Mouse (Mus musculus): Measurements from ENCODE around the gene Mdm2. TPM values are rescaled to one million over a fixed set of nuclear protein-coding genes. Genes with fewer than 3 reads are reported as not detected.

Mdm2 gene
- polyA plus RNA-seq, 1 experiment from 2014 or later = 14.8 TPM

DNA sequence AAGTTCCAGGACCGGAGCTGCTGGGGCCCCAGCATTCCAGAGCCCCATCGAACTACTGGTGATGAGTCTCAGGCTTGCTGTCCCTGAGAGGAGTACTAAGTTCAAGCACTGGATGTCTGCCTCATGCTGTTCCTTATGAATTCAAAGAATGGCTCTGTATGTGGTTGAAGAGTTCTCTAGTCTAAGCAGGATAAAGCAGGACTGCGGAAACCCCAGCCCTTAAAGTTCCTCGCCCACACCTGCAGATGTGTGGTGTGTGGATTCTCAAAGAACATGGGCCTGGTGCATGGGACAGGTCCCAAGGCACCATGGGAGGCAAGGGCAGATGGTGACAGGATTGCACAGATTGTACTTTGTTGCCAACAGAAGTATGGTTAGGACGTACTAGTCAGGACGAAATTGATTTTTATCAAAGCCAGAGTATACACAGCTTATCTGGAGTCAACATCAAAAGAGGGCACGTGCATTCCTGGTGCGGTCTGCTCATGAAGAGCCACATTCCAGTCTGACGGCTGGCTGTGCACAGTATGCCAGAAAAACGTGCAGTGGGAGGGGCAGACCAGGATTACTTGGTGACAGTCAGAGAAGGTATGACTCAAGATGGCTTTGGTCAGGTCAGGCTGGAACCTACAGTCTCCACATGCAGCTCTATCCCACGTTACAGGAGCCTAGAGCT lies 18.7 kb upstream of the Mdm2 start:
- TF ChIP-seq CTCF (IDR thresholded peaks at IDR 0.05; ENCODE audit: low read depth) (no peak), EP300 (optimal IDR thresholded peaks at IDR 0.05) (no peak)
- no peak overlapping the region for H3K4me2 ChIP-seq (replicated peaks; ENCODE audit: low read depth)
- H3K36me3 ChIP-seq (ENCODE audit: control insufficient read depth, insufficient read depth, low read length) = no peaks in the 10 kb centered on the region
- no peak for DNase-seq (ENCODE audit: low spot score)
- H3K4me3 ChIP-seq (ENCODE audit: low read depth, low read length) = no peak overlapping the region
- no peaks in the 10 kb centered on the region for H3K9me3 ChIP-seq (ENCODE audit: control insufficient read depth, low read length)
- no peak overlapping the region for H3K9ac ChIP-seq (ENCODE audit: low read length)
- H3K4me1 ChIP-seq (replicated peaks; ENCODE audit: control insufficient read depth, insufficient read depth) = no peaks in the 10 kb centered on the region
- H3K27me3 ChIP-seq (ENCODE audit: control insufficient read depth, insufficient read depth, low read length) = no peaks in the 10 kb centered on the region
- 41% methylated on average over 11 of the region's 11 CpGs for WGBS
- no peak overlapping the region; the same call in 1 of the 2 replicates for H3K27ac ChIP-seq (replicated peaks)
- peak; percentile 33; the same call in 1 of the 2 replicates for ATAC-seq (ENCODE audit: low FRiP score, low TSS enrichment)

DNA sequence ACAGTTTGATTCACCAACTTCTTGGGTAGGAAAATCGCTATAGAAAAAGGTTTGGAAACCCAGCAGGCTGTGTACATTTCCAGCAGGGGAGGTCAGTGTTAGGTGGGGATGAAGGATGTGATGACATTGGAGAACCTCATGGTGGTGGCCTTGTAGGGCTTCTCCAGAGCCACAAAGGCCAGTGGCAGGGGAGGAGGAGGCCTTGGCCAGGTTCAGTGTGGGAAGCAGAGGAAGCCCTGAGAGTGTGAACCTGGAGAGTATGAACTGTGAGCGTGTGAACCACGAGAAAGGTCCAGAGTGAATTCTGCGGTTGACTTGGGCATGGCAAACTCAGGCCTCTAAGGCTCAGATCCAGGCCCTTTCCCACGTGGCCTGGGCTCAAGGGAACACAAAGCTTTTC lies 18.0 kb upstream of the Mdm2 start:
- H3K9me3 ChIP-seq (ENCODE audit: control insufficient read depth, low read length) = no peaks in the 10 kb centered on the region
- H3K9ac ChIP-seq (ENCODE audit: low read length) = no peak overlapping the region
- ATAC-seq (ENCODE audit: low FRiP score, low TSS enrichment) (no peak), DNase-seq (ENCODE audit: low spot score) (no peak)
- H3K4me1 ChIP-seq (replicated peaks; ENCODE audit: control insufficient read depth, insufficient read depth) = no peaks in the 10 kb centered on the region
- H3K36me3 ChIP-seq (ENCODE audit: control insufficient read depth, insufficient read depth, low read length) = no peaks in the 10 kb centered on the region
- 77% methylated on average over 5 of the region's 5 CpGs for WGBS
- no peak overlapping the region for H3K4me2 ChIP-seq (replicated peaks; ENCODE audit: low read depth)
- no peak overlapping the region for H3K4me3 ChIP-seq (ENCODE audit: low read depth, low read length)
- H3K27ac ChIP-seq (replicated peaks) = no peak overlapping the region; the same call in 1 of the 2 replicates
- no peak for TF ChIP-seq CTCF (IDR thresholded peaks at IDR 0.05; ENCODE audit: low read depth)
- no peak for TF ChIP-seq EP300 (optimal IDR thresholded peaks at IDR 0.05)
- no peaks in the 10 kb centered on the region for H3K27me3 ChIP-seq (ENCODE audit: control insufficient read depth, insufficient read depth, low read length)

DNA sequence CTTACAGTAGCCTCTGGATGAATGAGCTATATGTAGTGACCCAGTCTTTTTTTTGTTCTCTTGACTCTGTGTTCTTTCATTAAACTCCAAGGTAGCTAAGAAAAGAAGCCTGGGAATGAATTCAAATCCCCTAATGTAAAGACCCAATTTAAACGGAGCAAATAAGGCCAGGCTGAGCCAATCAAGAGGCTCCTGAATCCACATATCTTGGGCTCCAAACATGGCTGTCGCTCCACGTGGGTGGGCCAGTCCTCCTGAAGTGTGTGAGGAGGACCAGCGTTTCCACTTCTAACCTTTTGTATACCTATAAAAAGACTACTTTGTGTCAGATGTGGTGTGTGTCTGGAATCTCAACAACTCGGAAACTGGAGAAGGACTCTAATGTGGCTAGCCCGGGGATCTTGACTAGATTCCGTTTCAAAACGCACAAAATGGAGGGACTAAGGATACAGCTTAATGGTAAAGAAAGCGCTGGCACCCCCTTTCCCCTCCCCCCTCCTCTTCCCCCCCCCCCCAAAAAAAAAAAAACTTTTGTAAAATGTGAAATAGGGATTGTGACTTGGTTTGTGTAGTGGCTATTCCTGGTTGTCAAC lies 17.1 kb upstream of the Mdm2 start:
- no peak overlapping the region for H3K27ac ChIP-seq (replicated peaks)
- ATAC-seq (ENCODE audit: low FRiP score, low TSS enrichment) (no peak), DNase-seq (ENCODE audit: low spot score) (no peak)
- WGBS = 77% methylated on average over 9 of the region's 9 CpGs
- H3K4me1 ChIP-seq (replicated peaks; ENCODE audit: control insufficient read depth, insufficient read depth) = no peaks in the 10 kb centered on the region
- H3K27me3 ChIP-seq (ENCODE audit: control insufficient read depth, insufficient read depth, low read length) = no peaks in the 10 kb centered on the region
- no peaks in the 10 kb centered on the region for H3K9me3 ChIP-seq (ENCODE audit: control insufficient read depth, low read length)
- no peak overlapping the region for H3K4me2 ChIP-seq (replicated peaks; ENCODE audit: low read depth)
- H3K36me3 ChIP-seq (ENCODE audit: control insufficient read depth, insufficient read depth, low read length) = no peaks in the 10 kb centered on the region
- no peak overlapping the region for H3K4me3 ChIP-seq (ENCODE audit: low read depth, low read length)
- TF ChIP-seq EP300 (optimal IDR thresholded peaks at IDR 0.05) (no peak), CTCF (IDR thresholded peaks at IDR 0.05; ENCODE audit: low read depth) (no peak)
- H3K9ac ChIP-seq (ENCODE audit: low read length) = no peak overlapping the region

DNA sequence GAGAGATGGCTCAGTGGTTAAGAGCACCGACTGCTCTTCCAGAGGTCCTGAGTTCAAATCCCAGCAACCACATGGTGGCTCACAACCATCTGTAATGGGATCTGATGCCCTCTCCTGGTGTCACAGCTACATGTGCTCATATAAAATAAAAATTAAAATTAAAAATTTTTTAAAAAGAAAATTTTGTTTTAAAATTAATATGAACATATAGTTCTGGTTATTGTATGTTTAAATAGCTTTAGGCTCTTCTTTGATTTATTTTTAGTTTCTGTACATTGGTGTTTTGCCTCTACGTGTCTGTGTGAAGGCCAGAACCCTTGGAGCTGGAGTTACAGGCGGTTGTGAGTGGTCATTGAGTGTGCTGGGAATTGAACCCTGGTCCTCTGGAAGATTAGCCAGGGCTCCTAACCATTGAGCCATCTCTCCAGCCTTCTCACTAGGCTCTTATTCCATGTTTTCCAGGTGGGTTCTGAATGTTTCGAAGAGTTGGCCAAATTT lies 16.4 kb upstream of the Mdm2 start:
- Histone ChIP-seq H3K36me3 (ENCODE audit: control insufficient read depth, insufficient read depth, low read length) (no peaks in the 10 kb centered on the region), H3K27ac (replicated peaks) (no peak overlapping the region), H3K9me3 (ENCODE audit: control insufficient read depth, low read length) (no peaks in the 10 kb centered on the region), H3K27me3 (ENCODE audit: control insufficient read depth, insufficient read depth, low read length) (no peaks in the 10 kb centered on the region), H3K4me2 (replicated peaks; ENCODE audit: low read depth) (no peak overlapping the region), H3K4me1 (replicated peaks; ENCODE audit: control insufficient read depth, insufficient read depth) (no peaks in the 10 kb centered on the region), H3K9ac (ENCODE audit: low read length) (no peak overlapping the region), H3K4me3 (ENCODE audit: low read depth, low read length) (no peak overlapping the region)
- no peak for TF ChIP-seq CTCF (IDR thresholded peaks at IDR 0.05; ENCODE audit: low read depth)
- no peak for TF ChIP-seq EP300 (optimal IDR thresholded peaks at IDR 0.05)
- ATAC-seq (ENCODE audit: low FRiP score, low TSS enrichment) (no peak), DNase-seq (ENCODE audit: low spot score) (no peak)
- WGBS = 95% methylated on average over 4 of the region's 4 CpGs

DNA sequence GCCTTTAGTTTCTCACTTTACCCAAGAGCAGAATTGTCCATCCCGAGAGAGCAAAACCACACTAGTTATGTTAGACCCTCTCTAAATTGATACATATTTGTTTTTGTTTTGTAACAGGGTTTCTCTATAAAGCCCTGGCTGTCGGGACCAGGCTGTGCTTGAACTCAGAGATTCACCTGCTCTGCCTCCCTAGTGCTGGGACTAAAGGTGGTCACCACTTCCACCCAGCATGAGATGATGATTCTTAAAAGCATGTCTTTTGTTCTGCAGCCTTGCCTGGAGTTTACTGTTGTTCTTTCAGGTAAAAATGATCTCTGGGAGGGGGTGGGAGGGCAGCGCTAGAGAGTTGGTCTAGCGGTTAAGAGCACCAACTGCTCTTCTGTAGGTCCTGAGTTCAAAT lies 15.8 kb upstream of the Mdm2 start:
- no peaks in the 10 kb centered on the region for H3K9me3 ChIP-seq (ENCODE audit: control insufficient read depth, low read length)
- H3K36me3 ChIP-seq (ENCODE audit: control insufficient read depth, insufficient read depth, low read length) = no peaks in the 10 kb centered on the region
- no peak overlapping the region for H3K27ac ChIP-seq (replicated peaks)
- H3K27me3 ChIP-seq (ENCODE audit: control insufficient read depth, insufficient read depth, low read length) = no peaks in the 10 kb centered on the region
- H3K4me2 ChIP-seq (replicated peaks; ENCODE audit: low read depth) = no peak overlapping the region
- no peak for DNase-seq (ENCODE audit: low spot score)
- 88% methylated on average over 4 of the region's 4 CpGs for WGBS
- no peaks in the 10 kb centered on the region for H3K4me1 ChIP-seq (replicated peaks; ENCODE audit: control insufficient read depth, insufficient read depth)
- TF ChIP-seq CTCF (IDR thresholded peaks at IDR 0.05; ENCODE audit: low read depth) (no peak), EP300 (optimal IDR thresholded peaks at IDR 0.05) (no peak)
- no peak overlapping the region for H3K4me3 ChIP-seq (ENCODE audit: low read depth, low read length)
- H3K9ac ChIP-seq (ENCODE audit: low read length) = no peak overlapping the region
- ATAC-seq (ENCODE audit: low FRiP score, low TSS enrichment) = no peak

DNA sequence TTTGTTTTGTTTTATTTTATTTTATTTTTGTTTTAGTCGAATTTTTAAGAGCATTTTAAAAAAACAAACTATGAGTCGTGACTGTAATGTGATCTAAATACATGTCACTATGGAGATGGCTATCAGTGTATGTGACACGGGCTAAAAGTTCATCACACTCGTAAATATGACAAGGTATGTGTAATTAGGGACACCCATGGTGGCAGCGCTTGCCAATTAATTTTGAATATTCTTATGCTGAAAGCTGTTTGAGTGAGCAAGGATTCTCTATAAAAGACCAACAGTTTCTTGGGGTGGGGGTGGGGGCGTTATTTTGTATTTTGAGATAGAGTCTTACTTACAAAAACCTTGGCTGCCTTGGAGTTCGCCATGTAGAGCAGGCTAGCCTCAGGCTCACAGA lies 15.1 kb upstream of the Mdm2 start:
- DNase-seq (ENCODE audit: low spot score) (no peak), ATAC-seq (ENCODE audit: low FRiP score, low TSS enrichment) (no peak)
- no peaks in the 10 kb centered on the region for H3K4me1 ChIP-seq (replicated peaks; ENCODE audit: control insufficient read depth, insufficient read depth)
- H3K4me2 ChIP-seq (replicated peaks; ENCODE audit: low read depth) = no peak overlapping the region
- WGBS = 69% methylated on average over 7 of the region's 7 CpGs
- H3K27ac ChIP-seq (replicated peaks) = no peak overlapping the region
- no peaks in the 10 kb centered on the region for H3K27me3 ChIP-seq (ENCODE audit: control insufficient read depth, insufficient read depth, low read length)
- H3K36me3 ChIP-seq (ENCODE audit: control insufficient read depth, insufficient read depth, low read length) = no peaks in the 10 kb centered on the region
- no peak for TF ChIP-seq EP300 (optimal IDR thresholded peaks at IDR 0.05)
- no peak for TF ChIP-seq CTCF (IDR thresholded peaks at IDR 0.05; ENCODE audit: low read depth)
- H3K9me3 ChIP-seq (ENCODE audit: control insufficient read depth, low read length) = no peaks in the 10 kb centered on the region
- H3K9ac ChIP-seq (ENCODE audit: low read length) = no peak overlapping the region
- H3K4me3 ChIP-seq (ENCODE audit: low read depth, low read length) = no peak overlapping the region

All from stomach, postnatal 0 days (tissue).